Mouse (Mus musculus) heart, adult 8-10 months (tissue): ENCODE measurements around the gene Csmd2. TPM values are rescaled to one million over a fixed set of nuclear protein-coding genes. Genes with fewer than 3 reads are reported as not detected.

ENCODE experiments used
- DNase-seq: peaks from one replicate; pipeline ENCODE4 v3.0.0; 2022; ENCODE audit warnings: low spot score
- total RNA-seq, 4 experiments: library from RNA; stranded (reverse); gene quantifications; 2 replicates each; pipeline ENCODE4 v1.2.4; 2022

Csmd2 gene
- total RNA-seq, 4 experiments from 2014 or later = 0.08 TPM; not detected in 3

DNA sequence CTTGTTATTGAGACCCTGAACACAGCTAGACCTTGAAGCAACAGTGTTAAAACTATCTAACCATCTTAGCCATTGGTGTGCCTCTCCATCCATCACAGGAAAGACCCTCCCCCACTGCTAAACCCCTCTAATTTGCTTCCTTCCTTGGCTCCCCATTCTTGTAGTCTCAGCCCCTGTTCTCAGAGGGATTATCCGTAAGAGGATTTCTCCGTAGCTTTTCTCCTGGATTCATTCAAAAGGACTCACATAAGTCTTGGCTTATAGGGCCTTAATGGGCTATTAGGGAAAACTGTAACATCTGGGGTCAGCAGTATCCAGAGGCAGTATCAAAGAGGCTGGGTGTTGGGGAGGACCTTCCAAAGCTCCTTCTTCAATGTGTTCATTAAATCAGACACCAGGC, 152.3 kb downstream of the Csmd2 start:
- DNase-seq = no peak

DNA sequence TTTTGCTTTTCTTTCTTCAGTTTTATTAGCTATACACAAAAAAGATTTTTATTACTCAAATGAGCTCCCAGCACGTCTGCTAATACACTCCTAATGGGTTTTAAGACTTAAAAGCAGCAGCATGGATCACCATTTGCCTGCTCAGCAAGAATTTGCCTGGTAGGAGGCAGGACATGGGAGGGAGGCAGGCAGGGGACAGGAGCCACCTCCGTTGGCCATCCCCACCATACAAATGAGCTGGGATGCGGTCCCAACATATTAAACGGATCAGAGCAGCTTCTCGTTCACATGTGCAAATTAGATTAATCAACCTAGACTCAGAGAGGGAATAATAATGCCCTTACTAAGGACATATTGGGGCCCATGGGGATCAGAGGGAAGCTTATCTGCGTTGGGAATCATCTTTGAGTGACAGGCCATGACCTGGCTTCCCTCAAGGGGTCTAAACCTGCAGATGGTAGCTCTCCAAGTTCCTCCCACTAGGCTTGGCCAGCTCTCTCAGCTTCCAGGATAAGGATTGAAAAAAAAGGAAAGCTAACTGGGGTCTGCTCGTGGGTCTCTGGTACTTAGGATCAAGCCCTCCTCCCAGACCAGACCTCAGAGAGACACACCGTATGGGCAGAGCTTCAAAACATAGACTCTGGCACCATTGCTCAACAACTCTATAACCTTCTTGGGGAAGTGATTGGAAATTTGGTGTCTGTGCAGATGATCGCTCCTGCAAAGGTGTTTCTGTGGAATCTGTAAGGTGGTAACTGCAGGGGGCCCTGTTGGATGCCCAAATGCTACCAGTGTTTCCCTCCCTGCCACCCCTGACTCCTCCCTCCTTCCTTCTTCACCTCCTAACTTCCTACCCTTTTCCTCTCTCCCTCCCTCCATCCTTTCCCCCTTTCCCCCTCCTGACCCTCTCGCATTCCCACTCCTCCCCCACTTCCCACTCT, 153.8 kb downstream of the Csmd2 start:
- DNase-seq = no peak

DNA sequence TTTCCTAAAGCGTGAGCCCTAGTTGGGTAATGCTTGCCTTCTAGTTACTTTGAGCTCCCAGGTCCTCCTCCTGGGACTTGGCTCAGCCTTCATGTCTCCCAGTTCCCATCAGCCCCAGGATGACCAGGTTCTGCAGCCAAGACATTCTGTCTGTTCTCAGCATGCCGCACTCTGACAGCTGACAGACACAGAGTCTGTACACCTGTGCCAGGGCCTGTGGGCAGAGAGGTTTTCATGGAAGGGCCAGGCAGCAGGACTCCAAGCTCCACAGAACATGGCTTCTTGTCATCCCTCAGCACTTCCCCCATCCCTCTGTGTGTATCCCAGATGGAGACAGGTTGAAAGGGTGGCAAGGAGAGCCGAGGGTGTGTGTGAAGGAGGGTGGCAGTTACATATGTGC, 154.6 kb downstream of the Csmd2 start:
- DNase-seq = no peak

DNA sequence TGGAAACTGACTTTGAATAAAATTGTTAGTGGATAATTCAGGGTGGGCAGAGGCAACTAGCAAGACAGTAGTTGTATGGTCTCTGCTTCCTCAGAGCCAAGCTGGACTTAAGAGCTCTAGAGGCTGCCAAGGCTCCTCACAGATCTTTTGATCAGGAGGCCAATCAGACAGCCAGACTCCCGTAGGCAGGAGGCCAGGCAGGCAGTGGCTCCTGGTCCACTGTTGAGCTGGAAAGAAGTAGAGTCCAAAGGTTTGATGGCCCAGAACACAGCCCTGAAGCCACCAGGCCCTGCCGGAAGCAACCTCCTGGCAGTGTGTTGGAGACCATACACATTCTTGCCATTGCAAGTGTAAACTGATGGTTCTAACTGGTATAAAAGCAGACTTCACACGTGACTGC, 155.5 kb downstream of the Csmd2 start:
- DNase-seq = no peak

DNA sequence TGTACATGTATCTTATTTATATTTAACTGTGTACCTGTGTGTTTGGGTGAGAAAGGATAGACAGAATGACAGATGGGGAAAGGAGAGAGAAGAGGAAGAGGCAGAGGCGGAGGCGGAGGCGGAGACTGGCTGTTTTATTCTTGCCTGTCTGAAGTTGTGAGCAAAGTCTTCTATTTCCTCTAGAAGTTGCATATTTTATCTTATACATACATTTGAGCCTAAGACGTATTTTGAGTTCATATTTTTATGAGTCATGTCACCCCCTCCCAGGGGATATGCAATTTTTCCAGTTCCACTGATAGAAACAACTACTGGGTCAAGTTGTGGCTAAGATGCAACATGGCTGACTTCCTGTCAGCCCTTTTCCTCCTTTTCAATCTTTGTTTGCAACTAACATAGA, 161.9 kb downstream of the Csmd2 start:
- no peak for DNase-seq

DNA sequence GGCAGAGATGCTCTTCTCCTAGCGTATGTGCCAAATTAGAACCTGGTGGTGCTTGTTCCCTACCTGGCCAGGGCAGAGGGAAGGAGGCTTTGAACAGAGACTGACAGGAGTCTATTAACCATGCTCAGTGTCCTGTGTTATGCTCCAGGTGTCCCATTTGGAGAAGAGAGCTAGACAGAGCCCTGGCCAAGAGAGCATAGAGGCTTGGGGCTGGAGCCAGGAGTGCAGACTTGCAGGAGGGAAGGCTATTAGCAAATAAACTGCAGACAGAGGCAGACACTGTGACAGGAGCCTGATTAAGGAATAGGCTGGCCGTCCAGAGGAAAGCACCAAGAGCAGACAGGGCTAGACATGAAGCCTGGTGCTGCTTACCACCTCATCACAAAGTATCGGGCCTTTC, 164.4 kb downstream of the Csmd2 start:
- no peak for DNase-seq

DNA sequence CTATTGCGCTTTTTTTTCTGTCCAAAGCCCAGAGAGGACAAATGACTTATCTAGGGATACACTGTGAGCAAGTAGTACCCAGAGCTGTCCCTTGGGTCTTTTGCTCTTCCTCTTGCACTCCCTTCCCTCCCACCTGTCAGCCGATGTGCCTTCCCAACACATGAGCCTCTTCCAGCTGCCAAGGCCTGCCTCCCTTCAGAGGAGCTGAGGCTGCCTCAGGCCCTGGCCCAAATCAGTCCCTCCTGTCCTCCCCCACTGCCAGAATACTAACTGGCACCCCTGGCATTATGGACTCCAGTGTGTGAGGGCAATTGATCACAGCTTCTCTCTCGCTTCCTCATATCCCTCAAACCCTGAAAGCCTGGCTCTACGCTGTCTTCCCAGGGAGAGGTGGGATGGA, 165.5 kb downstream of the Csmd2 start:
- DNase-seq = no peak

DNA sequence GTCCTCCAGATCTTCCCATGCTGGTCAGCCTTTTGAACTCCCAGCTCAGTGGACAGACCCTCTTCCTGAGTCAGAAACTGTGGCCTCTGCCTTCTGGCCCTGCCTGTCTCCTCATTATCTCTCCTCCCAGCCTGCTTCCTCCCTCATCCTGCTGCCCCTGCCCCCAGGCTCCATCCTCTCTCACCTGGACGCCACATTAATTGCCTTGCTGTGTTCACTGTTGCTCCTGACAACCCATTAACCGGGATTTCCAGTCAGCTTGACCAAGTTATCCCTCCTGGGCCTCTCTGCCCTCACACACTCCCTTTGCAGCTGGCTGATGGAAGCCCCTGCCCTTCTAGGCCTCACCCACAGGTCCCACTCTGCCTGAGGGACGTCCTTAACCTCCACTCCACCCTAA, 167.6 kb downstream of the Csmd2 start:
- no peak for DNase-seq

DNA sequence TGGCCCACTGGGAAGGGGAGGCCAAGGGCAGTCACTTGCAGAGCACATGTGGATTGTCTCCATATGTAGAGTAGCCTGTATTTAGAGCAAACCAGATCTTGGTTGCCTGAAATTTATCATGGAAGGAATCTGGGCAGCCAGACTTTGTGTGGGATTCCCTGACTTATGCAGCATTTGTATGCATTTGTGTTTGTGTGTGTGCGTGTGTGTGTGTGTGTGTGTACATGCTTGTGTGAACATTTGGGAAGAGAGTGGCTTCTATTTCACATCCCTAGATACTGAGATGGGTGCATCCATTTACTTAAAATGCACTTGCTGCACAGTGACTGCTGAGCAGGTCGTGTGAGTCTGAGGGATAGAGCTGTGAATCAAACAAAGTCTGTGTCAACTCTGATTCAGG, 173.0 kb downstream of the Csmd2 start:
- no peak for DNase-seq

DNA sequence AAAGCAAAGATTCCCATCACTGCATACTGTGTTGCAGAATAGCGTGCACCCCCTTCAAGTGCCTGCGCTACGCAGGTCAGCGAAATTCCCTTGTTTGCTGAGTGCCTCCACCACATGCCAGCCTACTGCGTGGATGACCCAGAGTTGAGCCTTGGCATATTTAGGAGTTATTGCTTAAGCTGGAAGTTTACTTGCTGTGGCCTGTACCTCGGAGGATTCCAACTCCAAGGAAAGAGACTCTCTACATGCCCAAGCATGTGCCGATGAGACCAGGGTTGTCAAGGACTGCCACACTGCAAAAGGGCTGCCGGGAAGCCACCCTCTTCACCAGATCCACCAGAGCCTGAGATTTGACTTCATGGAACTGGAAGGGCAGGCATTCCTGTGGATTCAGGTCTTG, 182.5 kb downstream of the Csmd2 start:
- DNase-seq = no peak

DNA sequence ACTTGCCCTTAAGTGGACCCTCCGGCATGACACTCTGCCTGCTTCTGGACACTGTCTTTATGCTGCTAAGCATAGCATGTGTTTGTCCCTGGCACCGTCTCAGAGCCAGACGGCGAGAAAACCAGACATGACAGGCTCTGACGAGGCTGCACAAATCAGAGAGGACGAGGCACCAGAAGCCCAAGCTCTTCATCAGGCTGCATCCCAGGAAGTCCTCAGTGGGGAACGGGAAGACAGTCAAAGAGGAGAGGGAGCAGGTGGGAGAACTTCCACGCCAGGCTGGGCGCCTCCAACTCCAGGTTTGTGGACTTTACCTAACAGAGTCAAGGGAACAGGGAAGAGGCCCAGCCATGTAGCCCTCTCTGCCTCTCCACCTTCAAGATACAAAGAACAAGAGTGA, 183.6 kb downstream of the Csmd2 start:
- DNase-seq = no peak

DNA sequence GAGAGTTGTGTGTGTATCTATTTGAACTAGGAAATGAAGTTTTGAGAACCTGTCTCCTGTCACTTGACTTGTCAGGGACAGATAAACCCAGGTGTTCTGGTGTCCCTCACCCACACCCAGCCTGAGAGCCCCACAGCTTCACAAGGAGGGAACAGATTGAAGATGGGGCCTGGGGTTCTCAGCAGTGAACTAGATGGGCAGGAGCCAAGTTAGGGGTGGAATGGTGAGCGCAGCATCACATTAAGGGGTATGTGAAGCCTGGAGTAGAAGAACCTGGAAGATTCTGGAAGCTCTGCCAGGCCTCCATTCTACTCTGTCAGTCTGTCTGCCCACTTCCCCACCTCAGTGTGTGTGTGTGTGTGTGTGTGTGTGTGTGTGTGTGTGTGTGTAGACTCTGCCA, 184.0 kb downstream of the Csmd2 start:
- DNase-seq = no peak

DNA sequence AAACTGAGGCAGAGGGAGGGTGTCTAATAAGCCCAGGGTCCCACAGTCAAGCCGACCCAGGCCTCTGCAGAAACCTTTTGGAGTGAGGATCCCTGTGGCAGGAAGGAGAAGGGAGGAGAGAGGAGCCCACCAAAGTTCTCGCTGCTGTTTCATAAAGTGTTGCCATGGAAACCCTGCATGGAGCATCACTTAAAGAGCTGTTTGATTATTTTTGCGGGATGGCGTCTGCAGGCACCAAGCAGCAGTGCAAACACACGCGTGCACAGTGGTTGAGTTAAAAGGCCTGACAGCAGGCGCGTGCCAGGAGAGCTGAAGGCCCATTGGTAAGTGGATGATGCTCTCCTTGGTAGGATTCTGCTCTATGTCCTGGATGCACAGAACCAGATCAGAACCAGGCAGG, 191.3 kb downstream of the Csmd2 start:
- no peak for DNase-seq

DNA sequence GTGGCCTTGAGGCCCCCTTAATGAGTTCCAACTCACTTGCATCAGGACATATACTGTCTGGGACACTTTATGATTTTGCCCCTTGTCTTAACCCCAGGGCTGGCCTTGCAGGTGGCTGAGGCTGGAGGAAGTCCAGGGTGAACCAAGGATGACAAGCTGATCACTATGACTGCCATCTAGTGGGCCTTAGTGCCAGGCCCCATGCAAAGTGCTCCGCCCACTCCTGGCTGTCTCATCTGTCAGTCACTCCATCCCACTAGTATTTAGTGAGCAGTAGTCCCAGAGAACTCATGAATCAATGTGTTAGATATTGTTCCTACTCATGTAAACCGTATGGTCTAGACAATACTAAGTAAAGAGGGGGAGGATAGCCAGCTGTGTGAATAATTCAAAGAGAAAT, 191.9 kb downstream of the Csmd2 start:
- no peak for DNase-seq

DNA sequence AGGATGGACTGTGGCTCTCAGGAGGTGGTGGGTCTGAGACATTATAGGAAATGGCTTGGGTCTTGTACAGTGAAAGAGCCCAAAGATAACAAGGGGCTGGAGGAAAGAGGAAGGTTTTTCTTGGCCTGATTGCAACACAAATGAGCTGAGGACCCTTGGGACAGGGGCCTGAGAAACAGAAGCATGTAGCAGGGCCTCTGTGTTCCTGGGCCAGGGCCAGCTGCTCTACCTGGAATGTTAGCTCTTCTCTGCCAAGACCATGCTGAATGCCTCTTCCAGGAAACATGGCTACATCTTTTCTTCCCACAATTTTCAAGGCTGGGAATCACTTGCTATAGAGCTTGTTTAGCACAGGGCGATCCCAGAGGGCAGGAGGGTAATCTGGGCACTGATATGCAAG, 197.1 kb downstream of the Csmd2 start:
- no peak for DNase-seq

DNA sequence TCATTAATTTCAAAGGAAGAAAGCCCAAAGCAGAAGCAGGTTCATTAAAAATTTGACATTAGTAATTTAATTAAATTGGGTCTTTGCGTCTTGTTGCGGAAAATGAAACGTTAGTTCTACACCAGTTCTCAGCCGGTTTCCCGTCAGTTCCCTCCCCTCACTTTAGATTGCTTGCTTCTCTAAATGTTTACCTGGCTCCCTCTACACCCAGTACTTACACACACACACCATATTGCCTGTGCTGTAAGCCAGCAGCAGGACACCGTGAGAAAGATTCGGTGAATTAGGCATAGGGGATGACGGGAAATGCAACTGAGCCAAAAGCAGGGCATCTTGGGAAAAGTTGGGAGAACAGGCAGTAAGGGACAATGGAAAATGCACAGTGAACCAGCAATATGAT, 206.8 kb downstream of the Csmd2 start:
- no peak for DNase-seq

DNA sequence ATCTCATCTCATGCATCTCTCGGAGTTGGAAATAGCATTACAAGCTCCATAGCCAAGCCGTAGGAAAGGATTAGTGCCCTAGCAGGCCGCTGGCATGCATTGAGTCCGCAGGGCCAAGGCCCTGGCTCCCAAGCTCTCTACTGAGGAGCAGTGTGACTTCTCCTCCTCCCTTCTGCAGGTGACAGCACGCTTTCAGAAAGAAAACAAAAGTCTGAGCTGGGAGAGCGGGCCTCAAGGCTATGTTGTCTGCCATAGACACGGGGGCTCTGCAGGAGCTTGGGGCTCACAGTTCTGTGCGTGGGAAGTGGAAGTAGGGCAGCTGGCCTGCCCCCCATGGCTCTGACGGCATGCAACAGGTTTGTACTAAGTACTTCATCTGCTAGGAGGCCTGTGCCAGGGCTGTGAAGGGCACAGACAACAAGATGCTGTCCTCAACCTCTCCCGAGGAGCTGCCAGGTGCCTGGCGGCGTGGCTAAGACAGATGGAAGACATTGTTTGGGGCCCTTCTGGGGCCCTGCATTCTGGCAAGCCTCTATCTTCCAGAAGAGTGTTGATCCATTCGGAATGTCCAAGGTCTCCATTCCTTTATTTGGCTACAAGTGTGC, 230.4 kb downstream of the Csmd2 start:
- DNase-seq = no peak

DNA sequence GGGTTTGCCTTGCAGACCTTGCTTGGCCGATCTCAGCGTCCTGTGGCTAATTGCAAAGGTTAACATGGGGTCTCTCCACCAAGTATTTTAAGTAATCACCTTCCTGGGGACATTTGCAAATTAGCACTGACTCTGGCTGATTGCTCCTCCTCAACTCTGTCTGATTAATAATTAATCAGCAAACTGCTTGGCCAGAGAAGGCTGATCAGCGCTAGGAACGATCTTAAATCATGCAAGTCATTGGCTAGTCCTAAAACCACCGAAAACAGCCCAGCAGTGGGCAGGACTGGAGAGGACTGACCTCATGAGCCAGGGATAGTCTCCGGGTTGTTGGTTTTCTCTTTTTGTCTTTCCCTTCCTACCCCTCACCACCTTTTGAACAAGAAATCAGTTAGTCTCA, 236.8 kb downstream of the Csmd2 start:
- no peak for DNase-seq

DNA sequence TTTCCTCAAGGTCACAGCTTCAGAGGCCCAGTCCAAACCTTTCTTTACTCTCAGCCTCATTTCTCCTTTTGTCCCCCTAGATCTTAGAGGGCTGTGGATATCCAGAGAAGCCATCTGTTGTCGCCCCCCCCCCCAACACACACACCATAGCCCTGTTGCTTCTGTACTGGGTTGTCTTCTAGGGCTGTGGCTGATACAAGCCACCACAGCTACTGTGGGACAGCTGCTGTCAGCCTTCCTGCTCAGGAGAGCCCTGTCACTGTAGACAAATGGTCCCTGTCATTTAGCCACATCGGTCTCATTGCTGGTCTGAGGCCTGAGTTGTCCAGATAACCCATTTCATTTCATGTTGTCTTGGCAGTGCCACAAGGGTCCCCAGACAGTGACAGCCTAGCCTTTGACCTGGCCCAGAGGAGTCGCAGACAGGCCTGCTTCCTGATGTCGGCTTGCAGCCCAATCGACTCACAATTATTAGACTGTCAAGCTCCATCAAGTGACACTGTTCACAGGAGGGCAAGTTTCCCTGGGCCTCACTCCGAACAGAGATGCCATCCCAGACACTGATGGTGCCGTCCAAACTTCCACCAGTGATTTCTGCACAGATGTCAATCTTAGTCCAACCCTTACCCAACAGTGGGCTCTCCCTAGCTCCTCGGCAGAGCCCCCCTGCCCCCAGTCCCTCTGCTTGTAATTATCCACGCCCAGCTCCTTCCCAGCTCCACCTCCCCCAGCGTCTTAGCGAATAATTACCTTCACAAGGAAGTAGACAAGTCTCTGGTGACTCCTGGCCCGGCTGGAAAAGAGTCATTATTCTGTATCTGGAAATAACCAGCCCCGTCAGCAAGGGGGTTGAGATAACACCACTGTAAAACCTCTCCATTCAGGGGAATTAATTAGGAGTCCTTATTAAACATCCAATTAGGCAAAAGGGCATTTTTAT, 240.0 kb downstream of the Csmd2 start:
- DNase-seq = no peak

DNA sequence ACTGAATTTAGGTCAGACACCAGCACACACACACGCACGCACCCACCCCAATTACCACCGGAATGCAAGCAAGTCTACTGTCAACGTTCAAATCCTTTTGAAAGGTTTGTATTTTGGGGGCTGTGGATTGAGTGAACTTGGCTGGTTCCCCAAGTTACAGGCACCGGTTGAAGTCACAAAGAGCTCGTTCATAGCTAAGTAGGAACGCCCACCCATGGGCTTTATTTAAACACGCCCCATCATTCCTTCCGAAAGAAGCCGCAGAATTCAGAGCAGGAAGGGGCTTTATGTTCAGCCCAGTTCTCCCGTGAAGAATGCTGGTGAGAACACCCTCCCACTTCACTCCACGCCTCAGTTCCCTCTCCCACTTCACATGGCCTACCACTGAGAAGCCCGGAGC, 245.8 kb downstream of the Csmd2 start:
- no peak for DNase-seq

DNA sequence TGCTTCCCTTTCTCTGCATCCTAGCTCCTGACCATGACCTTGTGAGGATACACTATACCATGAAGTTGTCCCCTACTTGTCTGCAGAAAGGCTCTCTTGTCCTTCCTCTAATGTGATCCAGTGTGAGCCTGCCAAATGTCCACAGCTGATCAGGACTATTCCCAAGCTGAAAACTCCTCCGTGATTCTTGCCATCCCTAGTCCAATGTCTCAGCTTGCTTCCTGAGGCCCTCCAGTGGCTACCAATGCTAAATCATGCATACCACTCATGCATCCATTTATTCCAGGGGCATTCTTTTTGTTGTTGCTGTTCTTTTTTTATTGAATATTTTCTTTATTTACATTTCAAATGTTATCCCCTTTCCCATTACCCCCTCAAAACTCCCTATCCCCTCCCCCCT, 251.5 kb downstream of the Csmd2 start:
- DNase-seq = no peak
